Mouse (Mus musculus) hindlimb bud, embryonic 11.5 days (tissue): ENCODE data around the gene C87436.
A peak's percentile ranks its signal among the peaks of the same experiment; 100 is the strongest.

Source experiments
- DNase-seq: peaks from one replicate; pipeline ENCODE4 v3.0.0-alpha.2; 2012; ENCODE audit warnings: low read depth, low spot score; ENCODE audit errors: extremely low spot score

The C87436 gene

GRCm38 (mm10) chr6:86420491-86420890, 17.7 kb upstream of the C87436 start:
- no peak for DNase-seq

- no peak for DNase-seq
Observed at GRCm38 (mm10) chr6:86426358-86426757, 11.8 kb upstream of the C87436 start, which contains the start of gene Gm44790. TSS of gene Gm44790 (plus strand) at chr6:86426658.

- DNase-seq = no peak
Observed at GRCm38 (mm10) chr6:86431531-86431930, 6.6 kb upstream of the C87436 start.

DNA sequence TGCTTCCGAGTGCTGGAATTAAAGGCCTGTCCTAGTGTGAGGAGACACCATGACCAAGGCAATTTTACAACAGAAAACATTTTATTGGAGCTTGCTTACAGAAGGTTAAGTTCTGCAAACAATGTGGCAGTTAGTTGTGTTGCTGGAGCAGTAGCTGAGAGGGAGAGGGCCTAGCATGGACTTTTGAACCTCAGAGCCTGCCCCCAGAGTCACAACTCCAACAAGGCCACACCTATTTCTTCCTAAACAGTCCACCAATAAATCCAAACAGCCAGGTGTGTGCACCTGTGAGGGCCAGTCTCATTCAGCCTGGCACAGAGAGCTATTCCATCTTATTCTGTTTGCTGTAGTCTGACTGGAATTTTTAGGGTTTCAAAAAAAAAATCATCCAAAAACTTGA, 4.5 kb upstream of the C87436 start:
- no peak for DNase-seq

GRCm38 (mm10) chr6:86437711-86438110, 463 bp upstream of the C87436 start:
- DNase-seq = peak; percentile 35

DNA sequence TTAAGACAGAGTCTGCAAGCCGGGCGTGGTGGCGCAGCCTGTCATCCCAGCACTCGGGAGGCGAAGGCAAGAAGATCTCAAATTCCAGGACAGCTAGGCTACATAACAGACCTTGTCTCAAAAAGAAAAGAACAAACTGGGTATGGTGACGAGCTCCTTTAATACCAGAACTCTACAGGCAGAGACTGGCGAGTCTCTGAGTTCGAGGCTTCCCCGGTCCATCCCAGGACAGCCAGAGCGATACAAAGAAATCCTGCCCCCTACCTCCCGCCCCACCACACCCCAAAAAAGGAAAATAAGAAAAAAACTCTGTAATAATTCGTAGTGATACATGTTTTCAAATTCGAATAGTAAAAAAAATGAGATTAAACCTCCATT, 934 bp downstream of the C87436 start:
- no peak for DNase-seq

GRCm38 (mm10) chr6:86439531-86439930, 1.4 kb downstream of the C87436 start:
- no peak for DNase-seq

- no peak for DNase-seq
Observed at GRCm38 (mm10) chr6:86441571-86441970, 3.4 kb downstream of the C87436 start.

- no peak for DNase-seq
Observed at GRCm38 (mm10) chr6:86445551-86445950, 7.4 kb downstream of the C87436 start.

DNA sequence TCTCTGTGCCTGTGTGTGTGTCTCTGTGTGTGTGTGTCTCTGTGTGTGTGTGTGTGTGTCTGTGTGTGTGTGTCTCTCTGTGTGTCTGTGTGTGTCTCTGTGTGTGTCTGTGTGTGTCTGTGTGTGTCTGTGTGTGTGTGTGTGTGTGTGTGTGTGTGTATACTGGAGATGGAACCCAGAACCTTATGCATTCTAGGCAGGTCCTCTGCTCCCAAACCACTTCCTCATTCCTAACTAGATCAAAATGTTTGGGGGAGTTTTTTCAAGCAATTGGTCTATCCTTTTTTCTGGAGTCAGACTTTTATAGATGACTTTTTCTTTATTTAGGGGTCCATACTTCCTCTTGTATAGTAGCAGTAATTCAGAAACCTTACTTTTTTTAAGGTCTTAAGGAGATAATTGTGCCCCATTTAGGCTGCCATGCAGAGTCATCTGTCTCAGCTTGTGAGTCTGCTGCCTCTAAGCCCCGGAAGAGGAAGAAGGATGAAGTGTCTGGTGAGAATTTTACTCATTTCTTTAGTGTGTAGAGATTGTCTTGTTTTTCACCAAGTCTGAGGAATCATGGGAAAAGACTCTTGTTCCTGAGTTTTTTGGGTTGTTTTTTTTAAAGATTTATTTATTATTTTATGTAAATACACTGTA, 8.9 kb downstream of the C87436 start:
- no peak for DNase-seq

GRCm38 (mm10) chr6:86456727-86457126, 18.6 kb downstream of the C87436 start:
- no peak for DNase-seq

- DNase-seq = no peak
Observed at GRCm38 (mm10) chr6:86463079-86463478, 24.9 kb downstream of the C87436 start.

DNA sequence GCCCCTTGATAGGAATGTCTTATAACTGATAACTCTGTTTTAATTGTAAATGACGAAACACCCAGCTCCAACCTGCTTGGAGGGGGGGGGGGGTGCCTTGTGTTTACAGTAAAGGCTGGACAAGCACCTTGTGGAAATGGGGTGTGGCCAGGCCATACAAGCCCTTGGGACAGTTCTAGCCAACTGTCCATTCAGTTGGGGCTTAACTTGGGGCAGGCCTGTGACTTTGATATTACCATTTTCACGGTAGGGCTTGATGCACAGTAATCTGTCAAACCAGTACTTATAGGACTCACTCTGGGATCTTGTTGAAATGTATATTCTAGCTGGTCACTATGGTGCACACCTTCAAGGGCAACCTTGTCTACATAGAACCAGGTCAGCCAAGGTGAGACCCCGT, 33.1 kb downstream of the C87436 start:
- no peak for DNase-seq

GRCm38 (mm10) chr6:86471760-86472099, 33.6 kb downstream of the C87436 start:
- no peak for DNase-seq

GRCm38 (mm10) chr6:86472100-86472955, 34.2 kb downstream of the C87436 start:
- DNase-seq = peak; percentile 93

GRCm38 (mm10) chr6:86473077-86473476, 34.9 kb downstream of the C87436 start:
- DNase-seq = no peak

- DNase-seq = no peak
Observed at GRCm38 (mm10) chr6:86474072-86474471, 35.9 kb downstream of the C87436 start.

DNA sequence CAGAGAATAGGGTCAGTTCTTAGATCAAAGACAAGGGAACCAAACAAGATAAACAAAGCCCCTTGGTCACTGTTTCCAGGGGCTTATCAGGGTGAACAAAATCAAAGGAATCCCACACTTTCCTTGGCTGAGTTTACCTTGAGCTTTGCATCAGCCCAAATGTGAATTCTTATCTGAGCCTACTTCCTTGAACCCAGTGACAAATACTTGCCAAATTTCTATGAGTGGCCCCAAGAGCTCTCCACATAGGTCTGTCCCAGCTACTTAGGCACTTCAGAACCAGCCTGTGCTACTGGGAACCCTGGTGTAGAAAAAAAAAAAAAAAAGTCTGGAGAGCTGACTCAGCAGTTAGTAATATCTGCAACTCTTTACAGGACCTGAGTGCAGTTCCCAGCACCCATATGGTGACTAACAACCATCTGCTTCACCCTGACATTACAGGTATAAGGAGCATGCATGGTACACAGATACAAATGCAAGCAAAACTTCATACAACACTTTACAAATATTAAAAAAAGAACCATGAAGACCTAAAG, 36.5 kb downstream of the C87436 start:
- DNase-seq = no peak

DNA sequence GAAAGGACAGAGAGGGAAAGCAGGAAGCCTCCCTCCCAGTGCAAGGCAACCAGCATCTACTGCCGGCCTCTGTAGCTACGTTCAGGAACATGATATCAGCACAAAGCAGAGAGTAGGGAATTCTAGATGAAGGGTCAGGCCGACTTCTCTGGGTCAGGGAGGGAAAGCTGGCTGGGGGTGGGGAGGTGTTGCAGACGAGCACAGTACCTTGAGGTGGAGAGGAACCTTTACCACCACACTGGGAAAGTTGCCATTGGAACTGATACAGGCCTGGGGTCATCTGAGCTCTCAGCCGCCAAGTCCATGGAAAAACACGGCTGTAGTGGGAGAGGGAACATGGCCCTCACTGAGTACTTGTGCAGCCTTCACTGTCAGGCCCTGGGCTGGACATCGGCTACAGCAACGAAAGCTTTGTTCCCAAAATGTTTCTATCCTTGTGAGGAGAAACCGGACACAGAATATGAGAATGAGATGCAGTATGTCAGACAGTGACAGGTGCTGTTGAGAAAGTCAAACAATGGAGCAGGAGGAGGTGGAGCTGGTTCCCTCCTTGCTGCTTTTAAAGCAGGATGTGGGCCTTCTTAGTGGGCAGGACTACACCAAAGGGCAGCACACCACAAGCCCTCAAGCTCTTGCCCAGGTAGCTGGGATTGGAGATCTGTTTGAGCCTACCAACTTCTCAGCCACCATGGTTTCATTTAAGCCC, 37.4 kb downstream of the C87436 start:
- no peak for DNase-seq

DNA sequence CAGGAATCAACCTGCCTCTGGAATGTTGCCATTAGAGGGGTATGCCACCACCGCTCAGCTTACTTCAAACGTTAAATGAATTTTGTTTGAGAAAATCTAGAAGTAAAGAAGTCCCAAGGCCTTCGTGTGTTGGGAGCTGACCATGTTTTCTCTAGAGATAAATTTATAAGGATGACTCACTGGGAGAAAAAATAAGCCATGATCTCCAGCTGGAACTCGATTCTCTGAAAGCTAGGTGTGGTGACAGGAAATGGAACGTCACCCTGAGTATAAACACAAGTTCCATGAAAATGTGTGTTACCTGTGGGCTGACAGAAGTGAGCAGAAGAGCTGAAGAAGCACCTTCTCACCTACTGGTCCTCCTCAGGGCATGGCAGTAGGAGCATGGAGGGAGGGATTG, 38.8 kb downstream of the C87436 start:
- no peak for DNase-seq

DNA sequence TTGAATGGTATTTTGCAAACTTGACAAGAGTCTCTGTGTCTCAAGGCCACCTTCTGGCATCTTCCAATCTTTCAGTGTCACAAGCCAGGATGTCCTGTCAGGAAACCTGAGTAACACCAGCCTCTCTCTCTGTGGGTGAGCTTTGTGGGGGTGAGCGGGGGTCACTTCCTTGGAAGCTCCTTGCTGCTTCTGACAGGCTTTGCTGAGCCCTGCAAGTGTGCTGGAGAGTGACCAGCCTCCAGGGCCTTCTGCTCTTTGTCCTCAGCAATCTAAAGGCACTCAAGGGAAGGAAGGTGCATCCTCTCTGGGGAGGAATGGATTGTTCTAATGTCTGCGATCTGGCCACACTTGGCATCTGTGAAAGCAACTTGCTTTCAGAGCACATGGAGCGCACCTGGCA, 41.1 kb downstream of the C87436 start:
- DNase-seq = no peak

- DNase-seq = no peak
Observed at GRCm38 (mm10) chr6:86479816-86480188, 41.6 kb downstream of the C87436 start.
